Mouse (Mus musculus) MN1 (cell line): ENCODE data around the gene Cmtm5.
"Not testable (repeated sequence)": the region's sequence is repeated elsewhere in the genome, so short reads cannot be mapped to it uniquely, and the experiment has no call there.

Experiments
- DNase-seq: peaks from one replicate; pipeline ENCODE4 v3.0.0-alpha.2; 2016; ENCODE audit warnings: low spot score

Gene Cmtm5

DNA sequence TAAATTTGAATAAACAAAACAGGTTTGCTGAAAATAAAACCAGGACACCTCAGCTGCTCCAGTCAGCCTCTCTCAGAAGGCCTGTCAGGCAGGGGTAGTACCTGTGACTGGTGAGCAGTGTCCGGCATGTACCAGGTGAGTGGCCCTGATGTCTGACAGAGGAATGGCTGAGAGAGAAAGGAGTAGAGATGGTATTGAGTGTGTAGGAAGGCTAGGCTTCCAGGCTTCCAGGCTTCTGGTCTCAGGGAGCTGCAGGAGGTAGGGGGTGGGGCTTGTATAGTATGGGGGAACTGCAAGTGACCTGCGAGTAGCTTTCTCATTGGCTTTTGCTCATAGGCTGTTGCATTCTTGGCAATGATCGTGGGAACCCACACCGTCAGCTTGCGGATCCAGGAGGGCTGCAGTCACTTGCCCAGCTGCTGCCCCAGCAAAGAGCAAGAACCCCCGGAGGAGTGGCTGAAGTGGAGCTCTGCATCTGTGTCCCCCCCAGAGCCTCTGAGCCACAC lies 3.4 kb upstream of the Cmtm5 start, which contains the start of gene Il25:
TSS of gene Il25 (plus strand) at position 51 of the 506 bp plus-strand sequence.
- DNase-seq, result peak; percentile 42

DNA sequence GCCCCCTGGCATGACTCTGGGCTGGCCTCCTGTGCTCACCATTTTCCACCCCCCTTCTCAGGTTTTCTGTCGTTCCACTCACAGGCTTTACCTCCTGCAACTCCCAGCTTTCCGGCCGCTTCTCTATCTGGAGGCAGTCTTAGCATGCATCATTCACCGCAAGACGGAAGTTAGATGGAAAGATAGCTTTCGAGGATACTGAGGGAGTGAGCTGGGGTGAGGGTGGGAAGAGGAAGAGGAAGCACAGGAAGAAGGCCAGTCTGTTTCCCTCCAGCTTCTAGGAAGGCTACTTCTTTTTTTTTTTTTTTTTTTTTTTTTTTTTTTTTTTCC lies 735 bp downstream of the Cmtm5 start:
- DNase-seq, result no peak

- no peak for DNase-seq
These were observed 1.5 kb downstream of the Cmtm5 start for GRCm38 (mm10) chr14:54937361-54938182.

DNA sequence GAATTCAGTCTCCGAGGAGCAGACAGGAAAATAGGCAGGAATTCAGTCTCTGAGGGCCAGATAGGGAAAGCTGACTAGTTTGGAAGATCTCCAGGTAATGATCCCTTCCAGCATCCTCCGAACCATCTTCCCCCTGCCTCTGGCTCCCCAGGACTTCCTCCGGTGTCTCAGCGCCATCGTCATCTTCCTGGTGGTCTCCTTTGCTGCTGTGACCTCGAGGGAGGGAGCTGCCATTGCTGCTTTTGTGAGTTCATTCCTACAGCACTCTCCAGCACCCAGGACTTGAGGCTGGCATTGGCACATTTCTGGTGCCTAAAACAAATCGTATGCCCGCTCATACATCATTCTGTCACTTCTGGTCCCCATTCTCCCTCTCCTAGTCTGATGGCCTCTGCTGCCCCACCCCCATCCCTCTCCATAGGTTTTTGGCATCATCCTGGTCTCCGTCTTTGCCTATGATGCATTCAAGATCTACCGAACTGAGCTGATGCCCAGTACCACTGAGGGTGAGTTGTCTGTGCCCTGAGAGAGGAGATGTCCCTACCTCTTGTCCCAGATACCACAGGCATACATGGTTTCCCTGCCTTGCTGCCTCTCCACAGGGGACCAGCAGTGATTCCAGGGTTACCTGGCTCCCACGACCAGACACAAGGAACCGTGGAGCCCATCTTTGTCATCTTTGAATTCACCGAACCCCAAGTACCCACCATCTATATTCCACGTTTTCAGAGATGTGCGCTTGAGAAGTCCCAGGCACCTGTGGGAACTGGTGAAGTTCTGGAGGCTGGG lies 2.6 kb downstream of the Cmtm5 start:
- DNase-seq, result no peak

GRCm38 (mm10) chr14:54939434-54940175 lies 3.5 kb downstream of the Cmtm5 start:
- DNase-seq, result peak; percentile 68

GRCm38 (mm10) chr14:54940176-54940530 lies 4.1 kb downstream of the Cmtm5 start:
- DNase-seq, result no peak

GRCm38 (mm10) chr14:54941024-54941978 lies 5.2 kb downstream of the Cmtm5 start:
- no peak for DNase-seq

DNA sequence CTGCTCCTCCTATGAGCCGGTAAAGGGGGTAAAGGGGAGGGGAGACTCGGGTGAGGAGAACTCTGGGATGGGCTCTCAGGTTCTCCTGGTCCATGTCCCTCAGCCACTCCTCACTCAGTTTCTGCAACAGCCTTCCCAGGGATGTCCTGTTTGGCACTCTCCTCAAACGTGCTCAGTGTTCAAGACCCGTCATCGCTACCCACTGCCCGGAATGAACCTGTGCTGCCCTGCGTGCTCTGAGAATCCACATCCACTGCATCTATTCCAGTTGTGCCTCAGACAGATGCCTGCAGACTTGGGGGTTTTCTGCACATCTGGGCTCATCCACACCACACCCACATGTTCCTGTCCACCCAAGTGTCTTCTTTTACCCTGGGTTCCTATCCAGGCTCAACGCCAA lies 6.4 kb downstream of the Cmtm5 start:
- DNase-seq, result no peak

DNA sequence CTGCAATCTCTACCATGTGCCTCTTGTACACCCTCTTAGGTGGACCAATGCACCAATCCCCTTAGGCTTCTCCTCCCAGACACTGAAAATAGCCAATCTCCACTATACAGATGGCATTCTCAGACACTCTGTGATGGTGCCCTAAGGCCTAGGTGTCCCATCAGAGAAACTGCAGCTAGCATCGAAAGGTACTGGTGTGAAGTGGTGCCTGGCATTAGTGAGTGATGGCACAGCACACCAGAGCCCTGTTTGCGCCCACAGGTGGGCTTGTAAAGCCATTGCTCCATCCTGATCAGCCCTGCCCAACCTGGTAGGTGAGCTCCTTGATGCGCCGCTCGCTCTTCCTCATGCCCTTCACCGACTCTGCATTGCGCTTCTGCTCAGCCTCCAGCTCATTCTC lies 7.9 kb downstream of the Cmtm5 start:
- no peak for DNase-seq

DNA sequence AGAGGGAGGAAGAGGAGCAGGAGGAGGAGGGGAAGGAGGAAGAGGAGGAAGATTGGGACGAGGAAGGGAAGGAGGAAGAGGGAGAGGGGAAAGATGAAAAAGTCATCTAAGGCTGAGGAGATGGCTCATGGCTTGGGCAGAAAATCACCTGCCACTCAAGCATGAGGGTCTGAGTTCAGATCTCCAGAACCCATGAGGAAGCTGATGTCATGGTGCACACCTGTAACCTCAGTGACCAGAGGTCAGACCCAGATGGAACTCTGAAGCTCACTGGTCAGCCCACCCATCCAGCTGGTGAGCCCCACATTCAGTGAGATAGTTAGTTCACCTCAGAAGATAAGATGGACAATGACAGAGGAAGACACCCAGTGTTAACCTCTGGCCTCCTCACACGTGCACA lies 8.9 kb downstream of the Cmtm5 start:
- DNase-seq, result no peak

DNA sequence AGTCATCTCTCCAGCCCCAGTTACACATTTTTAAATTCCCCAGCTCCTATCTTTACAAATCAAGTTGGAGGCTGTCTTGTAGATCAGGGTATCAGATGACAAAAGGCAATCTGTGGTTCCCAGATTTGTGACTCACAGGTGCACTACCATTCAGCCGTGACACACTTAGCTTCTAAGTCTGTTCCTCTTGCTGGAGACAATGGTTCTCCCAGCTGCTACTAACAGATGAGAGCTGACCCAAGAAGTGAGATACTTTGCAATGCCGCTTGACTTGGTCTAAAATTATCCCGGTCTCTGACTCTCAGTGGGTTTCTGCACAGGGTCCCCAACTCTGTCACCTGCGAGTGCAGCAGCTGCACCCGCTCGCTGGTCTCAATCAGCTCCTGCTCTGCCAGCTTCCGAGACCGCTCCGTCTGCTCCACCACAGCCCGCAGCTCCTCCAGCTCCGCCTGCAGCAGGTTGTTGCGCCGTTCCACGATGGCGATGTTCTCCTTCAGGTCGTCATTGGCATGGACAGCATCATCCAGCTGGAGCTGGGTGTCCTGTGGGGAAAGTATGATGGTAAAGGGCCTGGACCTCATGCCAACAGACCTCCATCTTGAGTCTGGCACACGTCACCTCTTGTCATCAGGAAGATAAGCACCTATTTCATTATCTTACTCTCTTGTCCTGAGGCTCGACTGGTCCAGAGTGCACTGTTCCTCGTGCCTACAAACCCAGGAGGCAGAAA lies 10.1 kb downstream of the Cmtm5 start:
- no peak for DNase-seq

DNA sequence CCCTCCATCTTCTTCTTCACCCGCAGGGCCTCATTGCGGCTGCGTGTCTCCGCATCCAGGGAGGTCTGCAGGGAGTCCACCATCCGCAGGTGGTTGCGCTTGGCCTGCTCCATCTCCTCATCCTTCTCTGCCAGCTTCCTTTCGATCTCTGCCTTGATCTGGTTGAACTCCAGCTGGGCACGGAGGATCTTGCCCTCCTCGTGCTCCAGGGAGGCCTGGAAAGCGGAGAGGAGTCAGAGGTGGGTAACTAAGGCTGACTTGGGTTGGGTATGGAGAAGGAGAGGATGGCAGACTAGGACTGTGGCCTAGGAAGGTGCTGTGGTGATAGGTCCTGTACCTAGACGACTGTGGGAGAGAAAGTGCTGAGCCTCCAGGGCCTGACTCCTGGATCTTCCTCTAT lies 10.9 kb downstream of the Cmtm5 start:
- DNase-seq, result not testable (repeated sequence)

- no peak for DNase-seq
These were observed 12.7 kb downstream of the Cmtm5 start for GRCm38 (mm10) chr14:54948781-54949180.

- no peak for DNase-seq
These were observed 14.4 kb downstream of the Cmtm5 start for GRCm38 (mm10) chr14:54950493-54950892.

DNA sequence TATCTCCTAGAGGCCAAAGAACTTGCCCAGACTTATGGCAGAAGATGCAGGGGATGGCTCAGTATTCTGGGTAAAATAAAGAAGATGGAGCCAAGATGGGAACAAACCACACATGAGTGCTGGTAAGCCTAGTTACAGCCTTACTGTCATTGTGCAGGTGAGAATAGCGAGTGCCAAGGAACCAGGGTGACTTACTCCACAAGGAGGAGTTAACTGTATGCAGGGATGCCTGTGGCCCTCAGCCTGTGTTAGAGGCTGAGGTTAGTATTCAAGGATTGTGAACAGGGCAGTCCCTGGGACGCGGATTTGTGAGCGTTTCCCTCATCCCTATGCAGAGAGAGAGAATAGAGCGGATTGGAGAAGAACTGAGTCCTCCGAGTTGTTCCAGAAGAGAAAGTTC lies 15.5 kb downstream of the Cmtm5 start:
- DNase-seq, result no peak

DNA sequence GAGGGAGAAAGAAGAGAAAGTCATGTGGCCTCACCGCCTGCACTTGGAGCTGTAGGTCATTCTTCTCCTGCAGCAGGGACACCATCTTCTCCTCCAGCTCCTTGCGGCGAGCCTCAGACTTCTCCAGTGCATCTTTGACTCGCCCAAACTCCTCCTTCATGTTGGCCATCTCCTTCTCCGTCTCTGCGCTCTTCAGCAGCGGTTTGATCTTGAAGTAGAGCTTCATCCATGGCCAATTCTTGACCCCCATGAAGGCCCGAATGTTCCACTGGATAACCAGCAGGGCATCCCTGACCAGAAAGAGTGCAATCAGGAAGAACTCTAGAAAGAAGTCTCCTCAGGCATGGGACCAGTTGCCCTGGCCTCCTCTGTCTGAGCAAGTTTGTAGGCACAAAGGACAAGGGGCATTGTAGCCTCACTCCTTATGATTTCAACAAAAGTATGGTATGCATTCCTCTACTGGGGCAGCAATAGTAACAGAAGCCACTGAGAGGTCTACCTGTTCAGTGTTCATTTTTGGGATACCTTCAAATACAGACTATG lies 17.7 kb downstream of the Cmtm5 start:
- DNase-seq, result no peak

GRCm38 (mm10) chr14:54954474-54954873 lies 18.4 kb downstream of the Cmtm5 start:
- no peak for DNase-seq

GRCm38 (mm10) chr14:54955481-54955880 lies 19.4 kb downstream of the Cmtm5 start:
- DNase-seq, result no peak

DNA sequence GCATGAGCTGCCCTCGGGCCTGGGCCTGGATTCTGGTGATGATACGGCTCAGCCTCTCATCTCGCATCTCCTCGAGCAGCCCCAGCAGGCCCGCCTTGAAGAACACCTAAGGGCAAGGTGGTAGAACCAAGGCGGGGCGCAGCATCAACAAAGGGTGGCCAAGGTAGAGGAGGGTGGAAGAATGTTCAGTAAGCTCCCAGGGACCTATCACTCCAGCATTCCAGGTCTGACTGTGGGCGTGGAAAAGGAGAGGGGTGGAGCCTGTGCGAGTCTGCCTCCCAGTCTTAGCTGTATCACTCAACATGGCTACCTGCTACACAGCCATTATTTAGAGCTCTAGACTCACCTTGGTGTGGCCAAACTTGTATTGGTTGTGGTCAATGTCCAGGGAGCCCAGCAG lies 20.5 kb downstream of the Cmtm5 start:
- DNase-seq, result no peak

- DNase-seq, result no peak
These were observed 22.4 kb downstream of the Cmtm5 start for GRCm38 (mm10) chr14:54958503-54958902.
